Mouse (Mus musculus): ENCODE data around the gene I830077J02Rik. TPM values are rescaled to one million over a fixed set of nuclear protein-coding genes. Genes with fewer than 3 reads are reported as not detected.

Gene I830077J02Rik
- polyA plus RNA-seq, 1 experiment from 2014 or later = 1.6 TPM

DNA sequence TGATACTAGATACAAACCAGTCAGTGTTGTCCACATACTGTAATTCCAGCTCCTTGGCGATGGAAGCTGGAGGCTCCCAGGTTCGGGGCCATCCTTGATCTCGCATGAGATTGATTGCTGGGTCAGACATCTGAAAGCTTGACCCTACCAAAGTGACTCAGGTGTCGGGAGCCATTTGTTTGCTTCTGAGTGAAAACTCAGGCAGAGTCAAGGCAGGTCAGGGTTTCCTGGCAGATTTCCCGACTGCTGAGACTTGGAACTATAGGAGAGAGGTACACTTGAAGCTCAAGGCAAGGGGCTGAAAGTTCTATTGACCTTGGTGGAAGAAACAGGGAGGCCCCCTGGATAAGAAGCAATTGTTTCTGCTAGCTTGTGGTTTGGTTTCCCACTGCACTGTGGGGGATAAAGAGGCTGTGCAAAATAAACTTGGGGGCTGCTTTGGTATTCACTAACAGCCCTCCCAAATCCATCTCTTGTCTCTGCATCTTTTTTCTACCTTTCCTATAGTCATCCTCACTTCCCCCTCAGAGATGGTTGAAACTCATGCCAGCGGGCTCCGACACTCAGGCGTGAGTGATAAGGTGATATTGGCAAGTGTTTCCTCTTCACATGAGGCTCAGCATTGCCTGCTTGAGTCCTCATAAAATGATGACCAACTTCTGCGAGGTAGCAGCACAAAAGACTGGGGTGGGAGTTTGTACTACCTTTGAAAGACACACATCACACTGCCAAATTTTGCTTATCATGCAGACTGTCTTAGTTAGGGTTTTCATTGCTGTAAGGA lies 20.2 kb downstream of the I830077J02Rik start:
- no peaks in the 10 kb centered on the region for H3K9me3 ChIP-seq (replicated peaks; ENCODE audit: control insufficient read depth, low read length)
- no peak overlapping the region for H3K4me2 ChIP-seq (ENCODE audit: low read depth, low read length)
- no peak for ATAC-seq (ENCODE audit: insufficient read depth, low FRiP score)
- H3K27ac ChIP-seq (ENCODE audit: low read length) = no peak overlapping the region
- H3K36me3 ChIP-seq (ENCODE audit: control insufficient read depth, insufficient read depth, low read length) = no peaks in the 10 kb centered on the region
- no peak overlapping the region for H3K4me3 ChIP-seq (replicated peaks; ENCODE audit: low read length)
- peaks cover 3% of the 10 kb centered on the region; the same call in 1 of the 2 replicates for H3K4me1 ChIP-seq (ENCODE audit: control insufficient read depth, insufficient read depth, low read length)
- H3K9ac ChIP-seq (ENCODE audit: low read length) = no peak overlapping the region
- 52% methylated on average over 9 of the region's 9 CpGs for WGBS
- no peaks in the 10 kb centered on the region for H3K27me3 ChIP-seq (ENCODE audit: control insufficient read depth, insufficient read depth, low read length)

DNA sequence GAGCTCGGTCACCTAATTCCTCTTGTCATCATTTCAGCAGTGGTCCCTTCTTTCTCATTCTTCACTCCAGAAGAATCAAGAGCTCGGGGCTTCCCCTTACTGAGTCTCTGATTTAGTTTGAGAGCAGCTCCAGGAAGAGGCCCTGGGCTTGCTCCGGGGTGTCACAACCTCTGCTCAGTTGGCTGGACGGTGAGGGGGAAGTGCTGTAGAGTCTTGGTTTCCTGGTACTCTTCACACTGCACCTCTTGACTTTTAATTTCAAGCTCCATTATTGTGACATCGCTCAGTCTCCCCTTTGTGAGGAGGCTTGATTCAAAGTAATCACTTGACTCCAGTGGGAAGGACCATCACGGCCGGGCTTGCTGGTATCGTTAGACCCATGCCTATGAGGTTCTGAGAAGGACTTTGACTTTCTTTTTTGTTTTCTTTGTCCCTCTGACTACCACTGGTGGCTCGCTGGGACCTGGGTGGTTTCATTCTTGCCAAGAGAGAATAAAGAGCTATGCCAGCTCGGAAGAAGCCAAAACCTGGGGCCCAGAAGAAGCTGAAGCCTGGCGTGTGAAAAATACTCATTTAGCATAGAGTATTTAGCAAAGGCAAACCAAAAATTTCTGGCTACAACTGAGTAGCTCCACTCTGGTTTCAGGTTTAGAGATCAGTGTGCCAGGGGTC lies 21.8 kb downstream of the I830077J02Rik start:
- no peaks in the 10 kb centered on the region for H3K27me3 ChIP-seq (ENCODE audit: control insufficient read depth, insufficient read depth, low read length)
- 82% methylated on average over 11 of the region's 11 CpGs for WGBS
- no peaks in the 10 kb centered on the region for H3K9me3 ChIP-seq (replicated peaks; ENCODE audit: control insufficient read depth, low read length)
- no peaks in the 10 kb centered on the region for H3K36me3 ChIP-seq (ENCODE audit: control insufficient read depth, insufficient read depth, low read length)
- H3K4me3 ChIP-seq (replicated peaks; ENCODE audit: low read length) = no peak overlapping the region
- no peak overlapping the region for H3K4me2 ChIP-seq (ENCODE audit: low read depth, low read length)
- H3K4me1 ChIP-seq (ENCODE audit: control insufficient read depth, insufficient read depth, low read length) = peaks cover 3% of the 10 kb centered on the region; the same call in 1 of the 2 replicates
- ATAC-seq (ENCODE audit: insufficient read depth, low FRiP score) = no peak
- H3K9ac ChIP-seq (ENCODE audit: low read length) = no peak overlapping the region
- H3K27ac ChIP-seq (ENCODE audit: low read length) = no peak overlapping the region

DNA sequence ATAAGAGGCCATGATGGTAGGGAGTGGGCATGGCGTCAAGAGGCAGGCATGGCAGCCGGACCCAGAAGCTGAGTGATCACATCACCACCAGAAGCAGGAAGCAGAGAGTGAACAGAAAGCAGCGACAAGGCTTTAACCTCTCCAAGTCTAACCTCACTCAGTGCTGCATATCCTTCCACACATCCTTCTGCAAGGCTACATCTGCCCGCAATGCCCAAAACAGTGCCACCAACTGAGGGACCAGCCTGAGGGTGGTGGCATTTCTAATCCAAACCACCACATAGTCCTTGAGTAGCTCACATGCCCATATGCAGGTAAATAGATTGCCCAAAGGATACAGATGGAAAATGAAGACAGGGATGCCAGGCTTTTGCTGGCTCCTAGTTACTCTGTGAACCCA lies 23.5 kb downstream of the I830077J02Rik start:
- WGBS = 86% methylated on average over 4 of the region's 4 CpGs
- H3K27me3 ChIP-seq (ENCODE audit: control insufficient read depth, insufficient read depth, low read length) = no peaks in the 10 kb centered on the region

DNA sequence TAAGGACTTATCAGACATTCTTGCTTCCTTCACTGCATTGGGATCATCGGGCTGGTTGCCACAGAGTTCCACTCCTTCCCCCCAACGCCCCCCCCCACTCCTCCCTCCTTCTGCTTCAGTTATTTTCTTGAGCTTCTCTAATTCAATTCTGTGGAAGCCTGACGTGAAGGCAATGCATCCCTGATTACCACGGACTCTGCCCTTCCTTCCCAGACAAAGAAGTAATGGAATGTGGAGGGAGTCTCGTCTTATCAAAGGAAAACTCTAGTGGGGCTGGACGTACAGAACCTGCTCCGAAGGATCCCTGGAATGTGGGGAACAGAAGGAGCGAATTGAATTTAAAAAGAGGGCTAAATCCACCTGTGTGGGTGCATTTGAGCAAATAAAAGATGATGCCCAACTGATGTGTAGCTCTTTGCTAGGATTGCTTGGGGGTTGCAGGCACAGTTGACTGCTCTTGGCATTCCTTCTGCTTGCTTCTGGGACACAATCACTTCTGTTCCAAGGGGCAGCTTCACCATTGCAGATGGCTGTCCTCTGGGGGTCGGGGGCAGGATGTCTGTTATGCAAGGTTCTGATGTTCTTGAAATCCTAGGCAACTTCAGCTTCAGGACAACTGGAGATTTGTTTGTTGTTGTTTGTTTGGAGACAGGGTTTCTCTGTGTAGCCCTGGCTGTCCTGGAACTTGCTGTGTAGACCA lies 24.4 kb downstream of the I830077J02Rik start:
- 46% methylated on average over 9 of the region's 9 CpGs for WGBS

More for the DNA sequence above, 23.5 kb downstream of the I830077J02Rik start:
- Histone ChIP-seq H3K4me3 (replicated peaks; ENCODE audit: low read length) (no peak overlapping the region), H3K36me3 (ENCODE audit: control insufficient read depth, insufficient read depth, low read length) (no peaks in the 10 kb centered on the region), H3K9me3 (replicated peaks; ENCODE audit: control insufficient read depth, low read length) (no peaks in the 10 kb centered on the region), H3K4me1 (ENCODE audit: control insufficient read depth, insufficient read depth, low read length) (peaks cover under 1% of the 10 kb centered on the region; the same call in 1 of the 2 replicates), H3K27ac (ENCODE audit: low read length) (no peak overlapping the region), H3K9ac (ENCODE audit: low read length) (no peak overlapping the region), H3K4me2 (ENCODE audit: low read depth, low read length) (no peak overlapping the region)
- no peak for ATAC-seq (ENCODE audit: insufficient read depth, low FRiP score)

DNA sequence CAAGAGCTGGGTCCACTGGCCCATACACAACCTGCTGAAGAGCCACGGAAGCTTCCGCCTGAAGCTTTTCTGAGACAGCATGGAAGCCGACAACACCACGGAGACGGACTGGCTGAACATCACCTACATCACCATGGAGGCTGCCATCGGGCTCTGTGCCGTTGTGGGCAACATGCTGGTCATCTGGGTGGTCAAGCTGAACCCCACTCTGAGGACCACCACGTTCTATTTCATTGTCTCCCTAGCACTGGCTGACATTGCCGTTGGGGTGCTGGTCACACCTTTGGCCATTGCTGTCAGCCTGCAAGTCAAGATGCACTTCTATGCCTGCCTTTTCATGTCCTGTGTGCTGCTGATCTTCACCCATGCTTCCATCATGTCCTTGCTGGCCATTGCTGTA lies 27.7 kb downstream of the I830077J02Rik start:
- no peak overlapping the region for H3K27ac ChIP-seq (ENCODE audit: low read length)
- H3K36me3 ChIP-seq (ENCODE audit: control insufficient read depth, insufficient read depth, low read length) = no peaks in the 10 kb centered on the region
- no peak for ATAC-seq (ENCODE audit: insufficient read depth, low FRiP score)
- H3K9ac ChIP-seq (ENCODE audit: low read length) = no peak overlapping the region
- 90% methylated on average over 9 of the region's 9 CpGs for WGBS
- H3K4me3 ChIP-seq (replicated peaks; ENCODE audit: low read length) = no peak overlapping the region
- H3K9me3 ChIP-seq (replicated peaks; ENCODE audit: control insufficient read depth, low read length) = no peaks in the 10 kb centered on the region
- no peak overlapping the region for H3K4me2 ChIP-seq (ENCODE audit: low read depth, low read length)
- H3K27me3 ChIP-seq (ENCODE audit: control insufficient read depth, insufficient read depth, low read length) = no peaks in the 10 kb centered on the region
- no peaks in the 10 kb centered on the region for H3K4me1 ChIP-seq (ENCODE audit: control insufficient read depth, insufficient read depth, low read length)

More for the DNA sequence above, 24.4 kb downstream of the I830077J02Rik start:
- Histone ChIP-seq H3K9me3 (replicated peaks; ENCODE audit: control insufficient read depth, low read length) (no peaks in the 10 kb centered on the region), H3K27me3 (ENCODE audit: control insufficient read depth, insufficient read depth, low read length) (no peaks in the 10 kb centered on the region), H3K36me3 (ENCODE audit: control insufficient read depth, insufficient read depth, low read length) (no peaks in the 10 kb centered on the region), H3K4me2 (ENCODE audit: low read depth, low read length) (no peak overlapping the region), H3K9ac (ENCODE audit: low read length) (no peak overlapping the region), H3K27ac (ENCODE audit: low read length) (no peak overlapping the region), H3K4me3 (replicated peaks; ENCODE audit: low read length) (no peak overlapping the region), H3K4me1 (ENCODE audit: control insufficient read depth, insufficient read depth, low read length) (no peaks in the 10 kb centered on the region)
- no peak for ATAC-seq (ENCODE audit: insufficient read depth, low FRiP score)

DNA sequence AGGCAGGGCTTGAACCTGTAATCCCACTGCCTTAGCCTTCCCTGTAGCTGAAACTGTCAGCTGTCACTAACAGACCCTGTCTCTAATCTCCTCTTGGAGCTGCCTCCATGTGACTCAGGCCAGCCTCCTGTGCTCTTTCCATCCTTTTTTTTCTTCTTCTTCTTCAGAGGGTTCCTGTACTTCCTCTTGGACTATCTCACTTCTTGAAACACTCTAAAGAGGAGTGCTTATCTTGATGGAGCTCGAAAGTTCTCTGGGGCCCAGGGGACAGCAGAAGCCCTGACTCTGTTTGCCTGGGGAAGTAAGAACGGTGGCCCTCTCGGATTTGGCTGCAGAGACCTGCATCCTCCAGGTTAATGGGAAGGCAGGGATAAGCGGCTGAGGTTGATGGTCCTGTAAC lies 28.3 kb downstream of the I830077J02Rik start:
- no peak overlapping the region for H3K27ac ChIP-seq (ENCODE audit: low read length)
- no peak overlapping the region for H3K4me3 ChIP-seq (replicated peaks; ENCODE audit: low read length)
- no peak overlapping the region for H3K4me2 ChIP-seq (ENCODE audit: low read depth, low read length)
- WGBS = 56% methylated on average over 4 of the region's 4 CpGs
- no peak overlapping the region for H3K9ac ChIP-seq (ENCODE audit: low read length)
- no peaks in the 10 kb centered on the region for H3K27me3 ChIP-seq (ENCODE audit: control insufficient read depth, insufficient read depth, low read length)
- no peak for ATAC-seq (ENCODE audit: insufficient read depth, low FRiP score)
- H3K4me1 ChIP-seq (ENCODE audit: control insufficient read depth, insufficient read depth, low read length) = no peaks in the 10 kb centered on the region
- H3K36me3 ChIP-seq (ENCODE audit: control insufficient read depth, insufficient read depth, low read length) = no peaks in the 10 kb centered on the region
- H3K9me3 ChIP-seq (replicated peaks; ENCODE audit: control insufficient read depth, low read length) = no peaks in the 10 kb centered on the region

DNA sequence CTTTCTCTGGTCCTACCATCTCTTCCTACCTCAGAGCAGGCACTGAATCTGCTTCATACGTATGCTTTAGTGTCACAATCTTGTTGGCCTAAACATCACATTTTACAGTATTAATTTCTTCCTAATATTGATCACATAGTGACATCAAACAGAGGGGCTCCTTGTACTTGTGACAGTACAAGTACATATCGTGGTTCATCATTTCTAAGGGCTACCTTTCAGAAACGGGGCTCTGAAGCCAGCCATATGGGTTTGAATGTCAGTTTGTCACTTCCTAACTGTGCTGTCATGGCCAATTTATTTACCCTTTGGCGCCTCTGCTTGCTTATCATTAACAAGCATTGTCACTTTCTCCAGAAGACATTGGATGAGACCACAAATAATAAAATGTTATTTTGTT lies 31.0 kb downstream of the I830077J02Rik start:
- H3K4me3 ChIP-seq (replicated peaks; ENCODE audit: low read length) = no peak overlapping the region
- H3K9me3 ChIP-seq (replicated peaks; ENCODE audit: control insufficient read depth, low read length) = no peaks in the 10 kb centered on the region
- H3K4me2 ChIP-seq (ENCODE audit: low read depth, low read length) = no peak overlapping the region
- no peaks in the 10 kb centered on the region for H3K36me3 ChIP-seq (ENCODE audit: control insufficient read depth, insufficient read depth, low read length)
- H3K4me1 ChIP-seq (ENCODE audit: control insufficient read depth, insufficient read depth, low read length) = peaks cover 7% of the 10 kb centered on the region; the same call in 1 of the 2 replicates
- H3K27ac ChIP-seq (ENCODE audit: low read length) = no peak overlapping the region
- no peaks in the 10 kb centered on the region for H3K27me3 ChIP-seq (ENCODE audit: control insufficient read depth, insufficient read depth, low read length)
- 64% methylated on average over 4 of the region's 4 CpGs for WGBS
- no peak overlapping the region for H3K9ac ChIP-seq (ENCODE audit: low read length)
- ATAC-seq (ENCODE audit: insufficient read depth, low FRiP score) = no peak

DNA sequence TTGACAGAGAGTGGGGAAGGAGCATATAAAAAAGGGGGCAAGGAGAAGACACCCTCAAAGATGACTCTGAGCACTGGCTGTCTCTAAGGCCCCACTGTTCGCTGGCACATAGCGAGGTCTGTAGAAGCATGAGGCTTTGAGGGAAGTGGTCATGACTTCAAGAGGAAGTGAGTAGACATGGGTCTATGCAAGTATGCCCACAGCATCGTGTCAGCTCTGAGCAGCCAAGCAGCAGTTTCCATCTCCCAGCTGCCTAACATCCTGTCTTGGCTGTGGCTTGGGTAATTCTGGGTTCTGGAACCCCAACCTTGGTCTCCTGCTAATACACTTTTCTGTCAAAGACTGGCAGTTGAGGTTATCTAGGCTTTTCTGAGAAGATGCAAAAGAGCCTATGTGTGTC lies 31.7 kb downstream of the I830077J02Rik start:
- H3K4me3 ChIP-seq (replicated peaks; ENCODE audit: low read length) = no peak overlapping the region
- 76% methylated on average over 3 of the region's 3 CpGs for WGBS

DNA sequence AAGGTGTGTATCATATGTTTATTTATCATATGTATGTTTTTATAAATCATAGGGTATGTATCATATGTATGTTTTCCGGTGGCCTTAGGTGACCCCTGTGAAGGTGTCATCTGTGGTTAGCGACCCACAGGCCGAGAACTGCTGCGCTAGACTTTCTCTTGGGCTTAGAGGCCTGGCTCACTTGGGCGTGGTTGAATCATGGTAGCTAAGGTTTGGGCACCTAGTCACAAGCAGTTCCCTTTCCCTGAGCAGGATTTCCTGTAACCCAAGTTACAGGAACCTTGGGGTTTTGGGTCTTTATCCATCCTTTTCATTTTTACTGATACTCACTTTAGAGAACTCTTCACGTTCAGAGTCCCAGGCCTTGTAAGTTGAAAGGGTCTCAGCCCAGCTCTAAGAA lies 32.2 kb downstream of the I830077J02Rik start:
- H3K27ac ChIP-seq (ENCODE audit: low read length) = no peak overlapping the region
- H3K9me3 ChIP-seq (replicated peaks; ENCODE audit: control insufficient read depth, low read length) = no peaks in the 10 kb centered on the region
- peaks cover 7% of the 10 kb centered on the region; the same call in 1 of the 2 replicates for H3K4me1 ChIP-seq (ENCODE audit: control insufficient read depth, insufficient read depth, low read length)
- H3K4me3 ChIP-seq (replicated peaks; ENCODE audit: low read length) = no peak overlapping the region
- no peak overlapping the region for H3K4me2 ChIP-seq (ENCODE audit: low read depth, low read length)
- no peaks in the 10 kb centered on the region for H3K27me3 ChIP-seq (ENCODE audit: control insufficient read depth, insufficient read depth, low read length)
- no peak for ATAC-seq (ENCODE audit: insufficient read depth, low FRiP score)
- H3K36me3 ChIP-seq (ENCODE audit: control insufficient read depth, insufficient read depth, low read length) = no peaks in the 10 kb centered on the region
- no peak overlapping the region for H3K9ac ChIP-seq (ENCODE audit: low read length)
- WGBS = 74% methylated on average over 6 of the region's 6 CpGs

More for the DNA sequence above, 31.7 kb downstream of the I830077J02Rik start:
- no peaks in the 10 kb centered on the region for H3K27me3 ChIP-seq (ENCODE audit: control insufficient read depth, insufficient read depth, low read length)
- H3K9me3 ChIP-seq (replicated peaks; ENCODE audit: control insufficient read depth, low read length) = no peaks in the 10 kb centered on the region
- peaks cover 7% of the 10 kb centered on the region; the same call in 1 of the 2 replicates for H3K4me1 ChIP-seq (ENCODE audit: control insufficient read depth, insufficient read depth, low read length)
- H3K36me3 ChIP-seq (ENCODE audit: control insufficient read depth, insufficient read depth, low read length) = no peaks in the 10 kb centered on the region
- H3K9ac ChIP-seq (ENCODE audit: low read length) = no peak overlapping the region
- no peak for ATAC-seq (ENCODE audit: insufficient read depth, low FRiP score)
- H3K4me2 ChIP-seq (ENCODE audit: low read depth, low read length) = no peak overlapping the region
- no peak overlapping the region for H3K27ac ChIP-seq (ENCODE audit: low read length)

Measured in stomach, embryonic 16.5 days (tissue).